Mouse (Mus musculus): Measurements from ENCODE around the gene Prok2.

The Prok2 gene

GRCm38 (mm10) chr6:99725971-99726561 lies at the start of gene Prok2:
Gene Prok2, minus strand, starts transcription at chr6:99726392.
- DNase-seq (ENCODE audit: low spot score): no peak

GRCm38 (mm10) chr6:99774680-99775079 lies 48.5 kb upstream of the Prok2 start:
- no peak for DNase-seq (ENCODE audit: low spot score)

GRCm38 (mm10) chr6:99768495-99768894 lies 42.3 kb upstream of the Prok2 start:
- DNase-seq (ENCODE audit: low spot score): peak; percentile 28

GRCm38 (mm10) chr6:99764916-99765315 lies 38.7 kb upstream of the Prok2 start:
- DNase-seq (ENCODE audit: low spot score): peak; percentile 8

DNA sequence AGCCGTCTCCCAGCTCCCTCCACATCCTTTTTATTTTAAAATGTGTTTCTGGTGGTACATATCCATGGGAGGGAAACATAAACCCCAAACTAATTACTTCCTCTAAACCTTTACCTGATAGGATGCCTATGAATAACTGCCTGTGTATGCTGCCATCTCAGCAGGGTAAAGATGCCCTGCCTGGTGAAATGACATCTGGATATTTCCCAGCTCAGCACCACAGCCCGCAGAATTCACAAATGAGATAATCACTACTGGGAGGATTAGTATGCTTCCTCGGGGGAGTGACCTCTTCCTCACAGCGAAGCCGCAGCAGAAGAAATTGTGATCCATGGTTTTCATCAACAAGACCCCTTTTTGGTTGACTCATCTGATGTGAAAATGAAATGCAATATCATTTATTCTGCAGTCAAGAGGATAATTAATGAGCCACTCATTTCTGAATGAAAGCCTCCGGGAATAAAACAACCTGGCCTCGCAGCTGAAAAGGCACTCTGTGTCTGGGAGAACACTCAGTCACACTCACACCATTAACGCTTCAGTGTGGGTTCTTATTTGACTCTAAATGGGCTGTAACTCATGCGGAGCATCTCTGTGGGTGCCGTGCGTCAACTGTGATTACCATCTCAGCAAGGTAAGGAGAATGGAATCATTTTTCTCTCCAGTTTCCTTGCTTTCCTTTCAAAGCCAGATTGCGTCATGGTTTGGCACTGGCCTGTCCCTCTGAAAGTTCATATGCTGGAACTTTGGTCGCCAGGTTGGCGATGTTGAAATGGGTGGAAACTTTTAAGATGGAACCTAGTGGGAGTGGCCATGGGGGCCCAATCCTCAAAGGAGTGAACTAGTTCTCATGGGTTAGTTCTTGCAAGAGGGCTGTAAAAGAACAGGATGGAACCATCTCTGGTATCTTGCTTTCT lies 36.1 kb upstream of the Prok2 start:
- peak; percentile 10 for DNase-seq (ENCODE audit: low spot score)

DNA sequence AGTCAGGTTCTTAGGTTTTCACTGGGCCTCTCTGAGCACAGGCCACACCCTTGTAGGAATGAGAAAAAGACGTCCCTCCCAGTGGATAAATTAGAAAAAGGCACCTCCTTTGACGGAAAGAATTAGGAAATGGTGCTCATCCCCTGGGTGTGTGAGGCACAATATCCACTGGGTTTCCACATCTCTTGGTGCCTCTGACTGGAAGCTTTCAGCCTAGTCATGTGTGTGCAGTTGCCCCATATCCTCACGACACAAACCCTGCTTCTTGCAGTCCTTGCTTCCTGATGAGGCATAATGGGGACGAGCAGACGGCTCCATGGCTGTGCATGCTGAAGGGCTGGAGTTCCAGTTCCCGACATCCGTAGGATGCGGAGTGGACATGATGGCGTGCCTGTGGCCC lies 29.9 kb upstream of the Prok2 start:
- no peak for DNase-seq (ENCODE audit: low spot score)

DNA sequence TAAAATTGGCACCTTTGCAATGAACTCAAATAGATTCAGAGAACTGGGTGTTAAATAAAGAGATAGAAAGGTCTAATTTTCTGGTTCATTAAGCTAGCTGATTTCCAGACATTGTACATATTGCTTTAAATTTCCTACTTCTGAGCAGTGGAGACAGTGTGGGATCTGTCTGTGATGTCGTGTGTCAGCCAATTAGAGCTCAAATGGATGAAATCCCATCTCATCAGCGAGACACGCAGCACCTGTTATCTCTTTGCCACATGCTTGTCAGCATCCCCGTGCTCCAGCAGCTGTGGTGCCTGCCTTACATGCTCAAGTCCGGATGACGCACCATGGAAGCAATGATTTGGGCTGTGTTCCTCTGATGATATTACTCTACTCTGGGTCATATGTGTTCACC lies 25.1 kb upstream of the Prok2 start:
- no peak for DNase-seq (ENCODE audit: low spot score)

DNA sequence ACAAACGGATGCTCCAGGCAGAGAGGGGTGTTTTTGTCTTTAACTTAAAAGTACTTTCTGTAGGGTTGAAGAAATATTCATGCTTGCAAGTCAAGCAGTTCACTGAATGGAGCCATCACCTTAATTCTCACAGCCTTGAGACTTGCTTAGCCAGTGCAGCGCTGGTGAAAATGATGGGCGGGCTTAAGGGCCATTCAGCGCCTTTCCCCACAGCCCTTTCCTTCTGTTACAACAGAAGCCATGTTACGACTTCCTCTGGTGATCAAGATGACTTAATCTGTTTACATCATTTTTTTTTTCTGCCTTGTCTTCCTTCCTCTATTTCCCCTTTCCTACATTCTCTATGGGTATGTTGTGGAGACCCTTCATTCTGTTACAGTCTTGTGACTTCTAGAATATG lies 20.1 kb upstream of the Prok2 start:
- no peak for DNase-seq (ENCODE audit: low spot score)

DNA sequence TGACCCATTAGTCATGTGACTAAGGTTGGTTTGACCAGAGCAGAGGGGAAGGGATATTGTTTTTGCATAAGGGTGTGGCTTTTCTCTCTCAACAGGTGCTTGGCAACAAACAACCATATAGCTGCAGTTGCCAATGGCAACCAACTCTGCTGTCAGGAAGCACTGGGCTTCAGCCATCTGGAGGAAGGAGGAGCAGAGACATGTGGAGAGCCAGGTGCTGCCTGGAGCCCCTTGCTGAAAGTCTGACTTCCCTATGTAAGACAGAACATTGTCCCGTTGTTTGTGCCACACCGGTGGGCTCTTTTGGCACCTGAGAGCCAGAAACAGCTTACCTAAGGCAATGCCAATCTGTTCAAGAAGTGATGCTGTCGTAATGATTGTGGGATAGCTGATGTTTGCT lies 16.7 kb upstream of the Prok2 start:
- DNase-seq (ENCODE audit: low spot score): no peak

GRCm38 (mm10) chr6:99734666-99735065 lies 8.5 kb upstream of the Prok2 start:
- no peak for DNase-seq (ENCODE audit: low spot score)

GRCm38 (mm10) chr6:99732673-99733072 lies 6.5 kb upstream of the Prok2 start:
- no peak for DNase-seq (ENCODE audit: low spot score)

DNA sequence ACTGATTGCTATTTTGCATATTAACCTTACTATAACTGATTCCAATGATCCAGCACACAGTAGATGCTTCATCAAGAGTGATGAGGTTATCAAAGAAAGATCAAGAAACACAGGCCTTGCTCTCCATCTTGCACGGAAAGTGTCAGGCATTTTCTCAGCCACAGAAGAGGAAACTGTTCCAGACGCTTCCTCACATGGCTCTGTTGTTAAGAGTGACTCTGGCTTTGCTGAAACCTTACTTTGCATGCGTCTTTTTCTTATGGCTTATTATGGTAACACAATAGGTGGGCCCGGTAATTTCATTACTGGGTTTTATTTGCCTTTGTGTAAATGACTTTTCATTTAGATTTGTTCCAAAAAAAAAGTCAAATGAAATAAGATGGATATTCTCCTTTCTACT lies 5.7 kb upstream of the Prok2 start:
- DNase-seq (ENCODE audit: low spot score): no peak

GRCm38 (mm10) chr6:99729853-99730252 lies 3.7 kb upstream of the Prok2 start:
- DNase-seq (ENCODE audit: low spot score): no peak

DNA sequence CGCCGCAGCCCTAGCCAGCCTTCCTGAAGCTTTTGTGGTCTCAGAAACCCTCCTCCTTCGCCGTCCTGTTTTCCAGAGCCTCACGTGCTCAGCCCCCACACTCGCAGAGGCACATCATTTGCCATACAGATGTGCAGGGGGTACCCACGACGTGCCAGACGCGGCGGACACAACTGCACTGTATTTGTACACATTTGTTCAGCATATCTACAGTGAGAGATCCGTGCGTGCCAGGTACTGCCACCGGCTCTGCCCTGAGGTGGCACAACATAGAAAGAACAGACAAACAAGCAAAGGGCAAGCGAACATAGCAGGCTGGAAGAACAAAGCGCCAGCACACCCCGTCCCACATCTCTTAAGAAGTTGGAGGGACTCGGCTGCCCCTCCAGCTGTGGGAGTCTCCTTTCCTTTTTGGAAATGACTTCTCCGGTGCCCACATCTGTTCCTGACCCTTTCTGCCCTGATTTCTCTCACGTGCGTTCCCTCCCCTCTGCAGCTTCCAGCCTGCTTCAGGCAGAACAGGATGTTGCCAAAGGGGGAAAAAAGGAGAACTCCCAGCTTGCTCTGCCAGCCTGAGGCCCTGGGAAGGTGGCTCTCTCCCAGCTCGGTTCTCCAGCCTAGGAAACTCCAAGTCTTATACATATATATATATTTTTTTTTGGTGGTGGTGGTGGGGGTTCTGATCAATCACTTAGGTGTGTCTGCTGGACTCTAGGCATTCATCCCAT lies 548 bp upstream of the Prok2 start:
- no peak for DNase-seq (ENCODE audit: low spot score)

DNA sequence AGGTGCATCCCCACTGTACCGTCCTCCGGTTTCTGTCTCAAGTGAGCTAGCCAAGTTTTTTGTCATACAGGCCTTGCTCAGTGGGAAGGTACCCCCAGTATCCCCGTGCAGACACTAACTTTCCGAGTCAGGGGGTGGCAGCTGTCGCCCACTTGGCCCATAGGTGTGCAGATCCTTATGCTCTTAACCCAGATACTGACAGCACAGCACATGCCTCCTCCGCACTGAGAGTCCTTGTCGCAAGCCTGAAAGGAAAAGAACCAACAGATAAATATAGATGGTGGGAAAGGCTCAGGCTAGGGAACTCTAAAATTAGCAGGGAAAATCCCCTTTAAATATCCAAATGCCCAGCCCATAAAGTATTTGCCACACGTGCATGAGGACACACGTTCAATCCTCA lies 3.8 kb downstream of the Prok2 start:
- DNase-seq (ENCODE audit: low spot score): no peak

DNA sequence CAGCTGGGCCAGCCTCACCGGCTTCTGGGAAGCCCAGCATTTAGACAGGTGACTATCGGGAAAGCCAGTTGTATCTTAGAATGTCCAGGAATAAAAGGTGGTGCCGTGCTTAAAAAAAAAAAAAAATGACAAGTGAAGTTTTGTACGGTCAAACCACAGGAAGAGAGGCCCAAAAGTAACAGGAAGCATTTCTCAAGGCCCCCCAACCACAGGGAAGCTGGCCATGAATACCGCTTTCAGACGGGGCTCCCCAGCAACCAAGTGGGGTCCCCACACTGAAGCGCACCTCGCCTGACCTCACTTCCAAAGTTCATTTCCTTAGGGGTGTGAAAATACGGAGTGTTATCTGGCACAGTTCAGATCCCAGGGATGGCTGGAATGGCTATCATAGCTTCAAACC lies 5.2 kb downstream of the Prok2 start:
- DNase-seq (ENCODE audit: low spot score): no peak

DNA sequence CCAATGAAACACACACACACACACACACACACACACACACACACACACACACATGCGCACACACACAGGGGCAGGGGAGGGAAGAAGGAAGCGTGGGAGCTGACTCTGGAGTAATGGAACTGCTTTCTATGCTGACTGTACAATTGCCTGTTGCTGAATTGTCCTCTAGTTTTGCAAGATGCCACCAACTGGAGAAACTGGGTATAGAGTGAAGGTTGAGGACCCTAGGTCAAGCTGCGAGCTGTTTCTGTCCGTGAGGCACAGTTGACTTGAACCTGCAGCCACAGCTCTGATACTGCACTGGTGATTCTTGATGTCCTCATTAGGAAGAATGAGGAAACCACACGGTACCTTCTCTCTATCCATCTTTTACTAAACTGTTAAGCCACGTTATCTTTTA lies 10.3 kb downstream of the Prok2 start:
- no peak for DNase-seq (ENCODE audit: low spot score)

DNA sequence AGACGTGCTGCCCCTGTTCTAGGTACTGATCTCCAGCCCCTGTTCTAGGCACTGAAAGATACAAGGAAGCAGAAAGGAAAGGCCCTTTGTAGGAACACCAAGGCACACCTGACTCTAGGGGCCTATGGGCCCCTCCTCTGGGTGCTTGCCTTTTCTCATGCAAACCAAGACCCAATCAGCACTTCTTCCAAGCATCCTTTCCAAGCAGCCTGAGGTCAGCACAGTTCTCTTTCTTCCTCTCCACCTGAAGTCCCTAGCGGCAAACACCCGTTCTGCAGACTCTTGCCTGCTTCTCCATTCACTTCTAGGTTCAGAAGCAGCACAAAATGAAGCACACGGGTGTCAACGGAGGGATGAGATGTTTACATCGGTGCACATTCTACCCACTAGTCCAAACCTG lies 11.0 kb downstream of the Prok2 start:
- no peak for DNase-seq (ENCODE audit: low spot score)

GRCm38 (mm10) chr6:99713256-99713655 lies 12.9 kb downstream of the Prok2 start:
- no peak for DNase-seq (ENCODE audit: low spot score)

DNA sequence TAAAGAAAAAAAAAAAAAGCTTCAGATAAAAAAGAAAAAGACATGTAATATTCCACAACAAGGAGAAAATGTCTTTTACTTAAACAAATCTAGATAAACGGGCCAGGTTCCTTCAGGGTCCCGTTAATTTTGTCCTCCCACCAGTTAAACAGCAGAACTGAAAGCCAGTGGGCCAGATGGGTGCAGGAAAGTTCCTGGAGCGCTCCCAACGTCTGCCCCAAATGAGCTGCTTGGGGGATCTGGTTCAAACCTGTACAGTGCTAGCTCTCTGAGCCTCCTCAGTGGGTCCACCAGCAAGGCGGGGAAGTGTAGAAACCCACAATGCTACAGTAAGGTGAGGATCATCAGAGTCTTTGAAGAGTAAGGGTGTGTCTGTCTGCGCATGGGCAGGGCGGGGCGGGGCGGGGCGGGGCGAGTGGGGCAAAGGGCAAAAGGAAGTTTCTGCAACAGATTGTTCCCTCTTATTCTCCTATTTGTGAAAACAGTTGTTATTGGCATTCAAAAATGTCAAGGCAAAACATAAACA lies 14.6 kb downstream of the Prok2 start:
- DNase-seq (ENCODE audit: low spot score): no peak

GRCm38 (mm10) chr6:99700484-99700883 lies 25.7 kb downstream of the Prok2 start:
- no peak for DNase-seq (ENCODE audit: low spot score)

GRCm38 (mm10) chr6:99692916-99693841 lies 33.0 kb downstream of the Prok2 start:
- no peak for DNase-seq (ENCODE audit: low spot score)

Measured in MN1 (cell line).